ENCODE assay signal across 11 mouse cellular contexts in genomic region chr2:121916047-121916970, GRCm38 (mm10). TPM values are rescaled to one million over a fixed set of nuclear protein-coding genes. Genes with fewer than 3 reads are reported as not detected.
DNase-seq lines count a peak whose midpoint lies in the region; ATAC-seq lines count a peak whose summit lies in the region.
"Had no signal": no experiment of that assay in that cellular context is flagged by ENCODE, and none has a peak within 500 bp of the region (broad histone marks: within the 10 kb centered on the region; RNA-seq: fewer than 3 reads in every experiment).

No protein-coding gene starts in this region.

- H3K27ac ChIP-seq in forebrain, embryonic 12.5 days = no peak overlapping the region
- H3K27ac ChIP-seq: liver, embryonic 12.5 days had no signal

- H3K9ac ChIP-seq in forebrain, embryonic 12.5 days = no peak overlapping the region
- H3K9ac ChIP-seq: liver, embryonic 12.5 days had no signal

- H3K4me2 ChIP-seq in forebrain, embryonic 12.5 days = no peak overlapping the region
- H3K4me2 ChIP-seq: liver, embryonic 12.5 days had no signal

- H3K36me3 ChIP-seq in forebrain, embryonic 12.5 days (replicated peaks) = peaks cover 14% of the 10 kb centered on the region

- no peaks in the 10 kb centered on the region for H3K4me1 ChIP-seq in forebrain, embryonic 12.5 days
- H3K4me1 ChIP-seq: liver, embryonic 12.5 days had no signal

- no peaks in the 10 kb centered on the region for H3K9me3 ChIP-seq in forebrain, embryonic 12.5 days
- H3K9me3 ChIP-seq: liver, embryonic 12.5 days had no signal

- 92% methylated on average over 5 of the region's 5 CpGs for WGBS in forebrain, embryonic 12.5 days

- no peaks in the 10 kb centered on the region for H3K27me3 ChIP-seq in forebrain, embryonic 12.5 days
- H3K27me3 ChIP-seq: liver, embryonic 12.5 days had no signal

- no peak overlapping the region for H3K4me3 ChIP-seq in forebrain, embryonic 12.5 days (replicated peaks)
- H3K4me3 ChIP-seq: liver, embryonic 12.5 days had no signal

- peak; percentile 25 to 28 for DNase-seq in kidney, postnatal 36 days
- no peak for DNase-seq in kidney, postnatal 10 days
- peak; percentile 26 for DNase-seq in right cerebral cortex, adult 18-20 months
- DNase-seq in right cerebral cortex, postnatal 36 days (ENCODE audit: low spot score in 2 of 2) = no peak
- DNase-seq in layer of hippocampus, adult 9-10 months (ENCODE audit: low spot score) = peak; percentile 44
- no peak for DNase-seq in MN1 (ENCODE audit: low spot score)
- DNase-seq: heart, adult 11 months; right cerebral cortex, postnatal 25 days; thymus, postnatal 36 days had no signal

- ATAC-seq in forebrain, embryonic 12.5 days (ENCODE audit: low FRiP score) = no peak
- ATAC-seq: liver, embryonic 12.5 days had no signal

RNA-seq across cellular contexts. Expression of gene Ctdspl2, which starts 39.5 kb away (rescaled TPM):
- polyA plus RNA-seq in forebrain, embryonic 12.5 days (2016; fragmentation: Nextera tagmentation; extraction: Ambion mirVana) = 73.0 and 78.9 TPM in 2 replicates

RNA-seq across cellular contexts. Expression of gene Mageb3, which starts 39.6 kb away (rescaled TPM):
- polyA plus RNA-seq in forebrain, embryonic 12.5 days (2016; fragmentation: Nextera tagmentation; extraction: Ambion mirVana) = 0.54 and 0.56 TPM in 2 replicates

RNA-seq across cellular contexts. Expression of gene Casc4, which starts 49.5 kb away (rescaled TPM):
- 29.5 and 30.7 TPM in 2 replicates for polyA plus RNA-seq in forebrain, embryonic 12.5 days (2016; fragmentation: Nextera tagmentation; extraction: Ambion mirVana)

Comparison
In these comparisons a context has a peak if more than half of its experiments do, and no peak if none do; other contexts are left out.
1. DNase-seq: peak in kidney, postnatal 36 days (2 of 2), right cerebral cortex, adult 18-20 months (single experiment) and layer of hippocampus, adult 9-10 months (single experiment); none in kidney, postnatal 10 days (single experiment), right cerebral cortex, postnatal 36 days (0 of 2) and MN1 (single experiment).